Mouse (Mus musculus) bone marrow macrophage, adult 2 months (primary cell): ENCODE measurements around the gene Pawr.

ENCODE experiments used
- CTCF ChIP-seq: IDR thresholded peaks from 2 replicates; pipeline ENCODE4 v1.5.1; 2012; ENCODE audit warnings: low read depth, mild to moderate bottlenecking, low read length, moderate library complexity
- POLR2A ChIP-seq: IDR thresholded peaks from 2 replicates; pipeline ENCODE4 v1.6.1; 2012; ENCODE audit warnings: mild to moderate bottlenecking, low read depth, low read length, borderline replicate concordance

DNA sequence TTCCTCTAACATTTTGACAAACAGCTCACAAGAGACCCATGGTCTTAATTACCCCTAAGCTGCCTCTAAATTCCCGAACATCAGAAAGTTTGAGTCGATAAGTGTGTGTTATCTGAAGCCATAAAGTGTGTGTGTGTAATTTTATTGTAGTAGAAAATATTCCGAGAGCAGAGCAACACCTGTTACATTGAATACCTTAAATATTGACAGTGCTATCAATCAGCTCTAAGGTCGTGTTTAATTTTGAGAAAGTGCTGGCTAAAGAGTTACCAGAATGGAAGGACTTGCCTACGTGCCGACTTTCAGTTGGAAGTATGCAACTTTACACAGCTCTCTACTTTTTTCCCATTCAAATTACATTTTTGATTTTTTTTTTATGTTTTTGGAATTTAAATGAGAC is 76.5 kb downstream of the Pawr start:
- TF ChIP-seq POLR2A: no peak
- no peak for TF ChIP-seq CTCF
